Mouse (Mus musculus): ENCODE measurements around the gene Rps9. TPM values are rescaled to one million over a fixed set of nuclear protein-coding genes. Genes with fewer than 3 reads are reported as not detected.

The Rps9 gene
- polyA plus RNA-seq (2012; rRNA removed; ENCODE audit: low replicate concordance): 986 and 1,597 TPM in 2 replicates

DNA sequence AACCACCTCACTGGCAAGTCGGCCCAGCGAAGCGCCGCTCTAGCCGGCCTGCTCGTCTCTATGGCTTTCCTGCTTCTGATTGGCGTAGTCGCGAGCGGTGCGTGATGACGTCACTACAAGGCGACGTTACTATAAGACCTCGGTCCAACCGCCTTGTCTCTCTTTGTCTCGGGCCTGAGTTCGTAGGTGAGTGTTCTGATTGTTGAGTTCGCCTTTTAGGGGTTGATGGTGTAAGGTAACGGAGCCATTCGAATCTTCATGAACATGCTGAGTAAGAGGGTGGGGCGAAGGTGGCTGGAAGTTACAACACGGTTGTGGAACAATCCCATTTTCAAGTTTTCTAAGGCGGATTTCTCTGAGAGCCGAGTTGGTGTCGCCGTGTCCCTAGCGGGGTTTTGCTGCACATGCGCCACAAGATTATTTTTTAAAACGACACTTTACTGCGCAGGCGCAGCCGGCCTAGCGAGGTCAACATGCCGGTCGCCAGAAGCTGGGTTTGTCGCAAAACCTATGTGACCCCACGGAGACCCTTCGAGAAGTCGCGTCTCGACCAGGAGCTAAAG lies at the start of gene Rps9:
Rps9 (plus strand) TSS at position 115 of the 563 bp plus-strand sequence.

DNA sequence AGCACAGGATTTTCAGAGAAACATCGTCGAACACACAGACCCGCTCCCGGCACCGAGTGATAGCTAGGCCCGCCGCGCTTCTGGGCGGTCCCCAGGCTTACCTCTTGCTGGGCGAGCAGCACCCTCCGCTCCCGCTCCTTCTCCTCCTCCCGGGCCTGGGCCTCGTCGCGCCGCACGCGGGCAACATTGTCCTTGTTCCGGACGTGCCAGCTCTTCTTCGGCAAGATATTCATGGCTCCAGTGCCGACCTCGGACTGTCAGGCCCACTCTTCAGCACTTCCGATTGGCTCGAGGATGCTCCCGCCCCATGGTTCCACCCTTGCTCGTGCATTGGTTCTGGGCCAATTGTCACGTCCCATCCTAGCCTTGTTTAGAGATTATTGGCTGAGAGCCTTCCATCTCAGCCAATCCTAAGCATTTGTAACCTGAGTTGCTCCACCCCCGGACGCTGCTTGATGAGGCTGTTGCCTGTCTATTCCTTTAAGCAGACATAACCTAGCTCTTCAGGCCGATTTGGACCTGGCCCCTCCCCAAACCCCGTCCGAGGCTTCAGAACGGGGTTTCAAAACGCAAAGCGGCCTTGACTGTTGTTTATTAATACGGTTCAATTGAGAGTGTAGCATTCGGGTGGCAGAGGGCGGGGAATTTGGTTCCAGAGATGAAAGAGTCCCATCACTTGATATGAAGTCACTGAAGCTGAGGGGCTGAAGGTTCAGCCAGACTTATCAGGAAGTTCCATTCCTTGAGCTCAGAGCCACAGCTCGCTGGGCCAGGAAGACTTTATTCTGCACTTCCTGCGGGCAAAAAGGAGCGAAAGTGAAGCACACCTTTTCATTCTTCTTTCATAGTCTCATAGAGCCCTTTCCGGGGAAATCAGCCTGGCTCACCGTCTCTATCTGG lies 38.3 kb upstream of the Rps9 start, which contains the start of gene Leng1:
Leng1 (minus strand) TSS at position 626 of the 900 bp plus-strand sequence.

DNA sequence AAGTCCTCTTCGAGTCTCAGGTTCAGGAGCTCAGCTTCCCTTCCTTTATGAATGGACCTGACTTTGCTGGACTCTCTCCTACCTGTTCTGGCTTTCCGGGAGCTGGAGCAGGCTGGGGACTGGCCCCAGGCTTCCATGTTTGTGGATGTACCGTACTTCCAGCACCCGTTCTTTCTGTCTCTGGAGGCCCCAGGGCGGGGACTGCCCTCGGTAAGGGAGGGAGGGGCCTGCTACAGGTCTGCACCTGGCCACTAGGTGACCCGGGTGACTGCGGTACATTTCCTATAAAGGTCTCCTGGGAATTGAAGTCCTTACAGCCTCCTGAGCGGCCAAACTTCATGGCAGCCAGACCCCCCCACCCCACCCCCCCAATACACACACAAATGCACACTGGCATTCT lies 26.5 kb upstream of the Rps9 start, which contains the start of gene Tmc4:
Tmc4 (minus strand) TSS at position 212 of the 400 bp plus-strand sequence.

DNA sequence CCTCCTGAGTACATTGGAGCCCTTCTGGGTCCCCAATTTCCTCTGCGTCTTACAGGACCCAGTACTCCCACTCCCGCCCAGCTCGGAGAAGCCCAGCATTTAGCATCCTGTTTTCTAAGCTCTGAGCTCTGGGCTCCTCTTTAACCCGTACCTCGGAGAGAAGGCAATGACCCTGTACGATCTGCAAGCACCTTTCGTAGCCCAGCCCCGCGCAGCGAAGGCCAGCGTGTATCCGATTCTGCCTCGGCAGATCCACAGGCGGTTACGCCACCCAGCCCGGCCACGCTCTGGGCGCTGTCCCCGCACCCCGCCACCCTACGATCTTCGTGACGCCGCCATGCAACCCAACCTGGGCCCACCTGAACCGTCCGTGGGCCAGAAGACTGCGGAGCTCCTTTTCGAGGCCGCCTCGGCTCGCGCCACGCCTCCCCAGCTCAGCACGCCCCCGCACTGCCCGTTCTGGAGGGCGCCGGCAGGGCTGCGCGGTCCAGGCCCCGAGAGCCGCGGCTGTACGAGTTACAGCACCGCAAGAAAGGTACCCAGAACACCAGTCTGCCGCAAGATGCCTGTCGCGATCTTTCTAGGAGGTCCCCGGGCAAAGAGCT lies 11.3 kb upstream of the Rps9 start, which contains the start of gene Tsen34:
Tsen34 (plus strand) TSS at position 482 of the 605 bp plus-strand sequence.

DNA sequence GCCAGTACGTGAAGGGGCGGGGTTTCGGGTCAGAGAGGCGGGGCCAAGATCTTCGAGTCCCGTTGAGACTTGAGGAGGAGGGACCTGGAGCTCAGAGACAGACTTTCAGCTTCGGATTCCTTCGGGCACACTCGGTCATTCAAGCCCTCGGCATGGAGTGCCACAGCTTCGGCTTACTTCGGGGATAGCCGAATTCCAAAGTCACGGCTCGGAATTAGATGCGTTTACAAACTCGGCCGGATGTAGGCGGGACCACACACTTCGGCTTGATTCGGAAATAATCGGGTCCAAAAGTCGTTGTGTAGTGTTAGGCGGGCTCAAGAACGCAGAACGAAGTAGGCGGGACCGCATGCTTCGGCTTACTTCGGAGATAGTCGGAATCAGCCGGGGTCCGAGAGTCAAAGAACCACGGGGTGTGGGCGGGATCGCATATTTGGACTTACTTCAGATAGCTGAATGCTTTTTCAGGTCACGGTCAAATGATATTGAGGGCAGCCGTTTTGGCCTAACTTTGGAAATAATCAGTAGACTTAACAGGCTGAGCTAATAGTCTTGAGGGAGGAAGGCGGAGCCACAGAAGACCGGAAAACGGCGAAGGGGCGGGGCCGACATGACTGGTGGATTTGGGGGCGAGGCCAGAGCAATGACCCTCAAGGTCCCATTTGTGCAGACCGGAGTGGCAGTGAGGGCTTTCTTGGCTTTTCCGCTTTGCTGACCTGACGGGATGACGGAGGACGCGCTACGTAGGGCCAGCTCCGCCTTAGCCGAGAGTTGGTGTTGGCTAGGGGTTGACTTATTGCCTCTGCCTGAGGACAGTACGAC lies 10.6 kb upstream of the Rps9 start, which contains the start of gene Mboat7:
Mboat7 (minus strand) TSS at position 537 of the 822 bp plus-strand sequence.

DNA sequence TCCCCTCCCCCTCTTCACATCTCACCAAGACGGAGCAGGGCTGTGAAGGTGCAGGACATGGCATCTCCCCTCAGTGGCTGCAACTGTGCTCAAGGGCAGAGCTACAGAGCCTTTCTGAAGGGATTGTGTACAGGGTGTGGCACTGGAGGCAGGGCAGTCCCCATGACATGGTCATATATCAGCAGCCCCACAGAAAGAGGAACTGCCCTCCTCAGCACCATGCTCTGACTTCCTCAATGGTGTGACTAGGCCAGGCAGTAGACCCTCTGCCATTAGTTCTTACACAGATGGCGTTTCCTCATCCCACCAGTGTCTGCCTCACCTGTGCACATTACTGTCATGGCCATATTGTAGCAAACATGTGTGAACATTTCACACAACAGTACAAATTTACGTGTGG lies 16.5 kb downstream of the Rps9 start, which contains the start of gene Pirb:
Pirb (minus strand) TSS at position 124 of the 400 bp plus-strand sequence.

Other genes starting within 250 kb of the Rps9 start
- gene Tarm1, start 201.4 kb upstream of the Rps9 start, polyA plus RNA-seq (2012; rRNA removed; ENCODE audit: low replicate concordance): 0.36 and 0.72 TPM in 2 replicates
- 0.49 and 0.59 TPM in 2 replicates for gene Oscar, start 87.8 kb upstream of the Rps9 start, polyA plus RNA-seq (2012; rRNA removed; ENCODE audit: low replicate concordance)
- 235 and 511 TPM in 2 replicates for gene Ndufa3, start 86.6 kb upstream of the Rps9 start, polyA plus RNA-seq (2012; rRNA removed; ENCODE audit: low replicate concordance)
- 6.4 TPM in 2 replicates for gene Tfpt, start 74.1 kb upstream of the Rps9 start, polyA plus RNA-seq (2012; rRNA removed; ENCODE audit: low replicate concordance)
- 22.8 and 32.4 TPM in 2 replicates for gene Prpf31, start 74.0 kb upstream of the Rps9 start, polyA plus RNA-seq (2012; rRNA removed; ENCODE audit: low replicate concordance)
- gene Cnot3, start 58.7 kb upstream of the Rps9 start, polyA plus RNA-seq (2012; rRNA removed; ENCODE audit: low replicate concordance): 52.9 and 87.1 TPM in 2 replicates
- gene Leng1, start 38.2 kb upstream of the Rps9 start, polyA plus RNA-seq (2012; rRNA removed; ENCODE audit: low replicate concordance): 3.4 and 3.5 TPM in 2 replicates
- gene Tmc4, start 26.4 kb upstream of the Rps9 start, polyA plus RNA-seq (2012; rRNA removed; ENCODE audit: low replicate concordance): 55.3 and 61.9 TPM in 2 replicates
- 117 and 137 TPM in 2 replicates for gene Tsen34, start 11.1 kb upstream of the Rps9 start, polyA plus RNA-seq (2012; rRNA removed; ENCODE audit: low replicate concordance)
- gene Mboat7, start 10.5 kb upstream of the Rps9 start, polyA plus RNA-seq (2012; rRNA removed; ENCODE audit: low replicate concordance): 60.3 and 80.5 TPM in 2 replicates
- 39.9 and 67.0 TPM in 2 replicates for gene Pirb, start 16.4 kb downstream of the Rps9 start, polyA plus RNA-seq (2012; rRNA removed; ENCODE audit: low replicate concordance)
- gene Gm15448, start 121.7 kb downstream of the Rps9 start, polyA plus RNA-seq (2012; rRNA removed; ENCODE audit: low replicate concordance): 1.3 and 2.1 TPM in 2 replicates
- 2.3 and 4.5 TPM in 2 replicates for gene Pira2, start 141.1 kb downstream of the Rps9 start, polyA plus RNA-seq (2012; rRNA removed; ENCODE audit: low replicate concordance)
- 1.3 and 3.6 TPM in 2 replicates for gene Gm14548, start 194.1 kb downstream of the Rps9 start, polyA plus RNA-seq (2012; rRNA removed; ENCODE audit: low replicate concordance)
- gene Lilra6, start 211.5 kb downstream of the Rps9 start, polyA plus RNA-seq (2012; rRNA removed; ENCODE audit: low replicate concordance): 2.8 and 6.5 TPM in 2 replicates

All from mammary gland, adult 2 months (tissue).